Mouse (Mus musculus): ENCODE data around the gene Arid3b. TPM values are rescaled to one million over a fixed set of nuclear protein-coding genes. Genes with fewer than 3 reads are reported as not detected.
A peak's percentile ranks its signal among the peaks of the same experiment; 100 is the strongest.

Gene Arid3b
- total RNA-seq, 2 experiments from 2014 or later, result 10.9 to 14.8 TPM

DNA sequence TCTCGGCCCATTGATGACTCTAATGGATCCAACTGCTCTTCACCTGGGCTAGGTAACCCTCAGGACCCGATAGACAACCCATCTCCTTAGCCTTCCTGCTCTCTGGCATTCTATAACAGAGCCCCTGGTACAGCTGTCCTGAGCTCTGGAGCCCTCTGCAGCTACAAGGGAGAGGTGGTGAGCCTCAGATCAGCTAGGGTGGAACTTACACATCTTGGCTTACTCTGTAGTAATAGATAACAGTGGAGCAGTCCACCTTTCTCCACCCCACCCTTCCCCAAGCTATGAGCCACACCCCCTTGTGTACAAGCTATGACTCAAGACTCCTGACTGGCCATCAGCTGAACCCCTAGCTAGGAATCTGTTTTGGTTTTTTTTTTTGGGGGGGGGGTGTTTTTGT is 65.8 kb downstream of the Arid3b start:
- Histone ChIP-seq H3K4me3 (no peak overlapping the region), H3K27ac (no peak overlapping the region)
- DNase-seq (ENCODE audit: extremely low spot score in 1 of 2, low spot score in 2 of 2), result no peak
- no peak for TF ChIP-seq CTCF (IDR thresholded peaks at IDR 0.05)
- intact Hi-C loops (cut with DNase I), result no loop called here

DNA sequence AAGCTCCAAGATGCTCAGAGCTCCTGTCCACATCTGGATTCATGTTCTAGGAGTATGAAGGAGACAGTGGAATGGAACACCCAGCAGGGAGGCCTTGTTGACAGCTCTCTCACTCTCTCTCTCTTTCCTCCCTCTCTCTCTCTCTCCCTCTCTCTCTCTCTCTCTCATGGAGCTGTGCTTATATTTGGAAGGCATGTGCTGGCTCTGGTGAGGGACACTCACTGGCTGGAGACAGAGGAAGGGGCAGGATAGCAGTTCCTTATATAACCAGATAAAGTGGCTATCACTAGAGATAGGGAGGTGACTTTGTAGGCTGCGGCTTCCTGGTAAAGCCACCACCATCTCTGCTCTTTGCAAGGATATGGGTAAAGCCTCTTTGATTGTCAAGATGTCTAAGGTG is 66.4 kb downstream of the Arid3b start:
- TF ChIP-seq CTCF (IDR thresholded peaks at IDR 0.05), result no peak
- Histone ChIP-seq H3K4me3 (no peak overlapping the region), H3K27ac (no peak overlapping the region)
- DNase-seq (ENCODE audit: extremely low spot score in 1 of 2, low spot score in 2 of 2), result no peak
- intact Hi-C loops (cut with DNase I), result no loop called here

DNA sequence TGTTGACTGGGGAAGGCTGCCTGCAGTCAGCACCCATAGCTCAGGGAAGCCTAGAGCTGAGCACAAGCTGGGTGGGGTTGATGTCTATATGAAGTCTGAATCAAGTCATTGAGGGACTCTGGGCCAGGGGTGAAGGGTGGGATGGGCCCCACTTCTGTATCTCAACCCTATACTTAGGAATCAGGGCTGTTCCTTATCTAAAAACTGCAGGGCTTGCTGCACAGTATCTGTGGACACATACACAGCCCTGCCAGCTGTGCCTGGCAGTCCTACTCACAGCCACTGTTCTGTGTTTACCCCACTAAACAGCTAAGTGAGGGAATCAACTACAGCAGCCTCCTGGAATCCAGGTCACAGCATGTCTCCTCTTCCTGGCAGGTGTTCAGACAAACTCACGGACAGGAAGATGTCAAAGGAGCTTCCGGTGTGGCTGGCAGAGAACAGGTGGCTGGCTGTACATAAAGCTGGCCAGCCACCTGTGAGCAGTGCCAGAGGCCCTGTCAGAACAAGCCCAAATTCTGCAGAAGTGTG is 67.0 kb downstream of the Arid3b start:
- H3K27ac ChIP-seq, result no peak overlapping the region
- intact Hi-C loops (cut with DNase I), result loop anchor here (5.0 kb wide), 1 partner anchor 168 kb away; no protein-coding TSS in a partner anchor
- no peak for DNase-seq (ENCODE audit: extremely low spot score in 1 of 2, low spot score in 2 of 2)
- H3K4me3 ChIP-seq, result no peak overlapping the region
- no peak for TF ChIP-seq CTCF (IDR thresholded peaks at IDR 0.05)

DNA sequence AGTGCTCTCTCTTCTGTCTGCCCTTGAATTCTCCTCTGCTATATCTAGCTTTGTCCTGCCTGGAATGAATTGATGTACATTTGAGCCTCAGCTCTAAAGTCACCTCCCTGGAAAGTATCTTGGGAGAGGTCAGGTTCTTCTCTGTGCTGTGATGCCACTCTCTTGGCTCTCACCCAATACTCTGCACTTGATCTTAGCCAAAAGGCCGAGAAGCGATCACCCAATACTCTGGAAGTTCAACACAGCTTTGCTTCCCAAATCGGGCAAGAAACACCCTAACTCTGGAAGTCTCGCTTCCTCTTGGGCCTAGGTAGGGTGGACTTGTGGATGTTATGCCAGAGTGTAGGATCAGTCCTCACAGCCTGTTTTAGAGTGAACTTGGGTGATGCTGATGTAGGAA is 69.4 kb downstream of the Arid3b start:
- TF ChIP-seq CTCF (IDR thresholded peaks at IDR 0.05), result no peak
- no peak for DNase-seq (ENCODE audit: extremely low spot score in 1 of 2, low spot score in 2 of 2)
- H3K4me3 ChIP-seq, result no peak overlapping the region
- intact Hi-C loops (cut with DNase I), result loop anchor here (5.0 kb wide), 1 partner anchor 170 kb away; no protein-coding TSS in a partner anchor
- peak overlapping the region; percentile 100; the same call in 1 of the 2 replicates for H3K27ac ChIP-seq

DNA sequence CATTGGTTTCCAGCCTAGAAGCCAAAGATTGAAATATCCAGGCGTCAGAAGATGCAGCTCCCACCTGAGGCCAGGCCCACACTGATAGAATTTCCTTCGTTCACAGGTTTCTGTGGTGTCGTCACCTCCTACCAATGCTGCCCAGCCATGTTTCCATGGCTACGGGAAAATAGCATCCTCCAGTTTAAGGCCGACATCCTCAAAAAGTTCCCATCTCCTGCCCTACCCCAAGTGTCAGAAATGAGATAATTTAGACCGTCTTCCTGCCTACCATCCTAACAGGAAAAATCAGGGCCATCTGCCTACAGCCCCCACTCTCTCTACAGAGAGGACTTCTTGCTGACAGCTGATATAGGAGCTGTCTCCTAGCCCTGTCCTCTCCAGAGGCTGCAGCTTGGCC is 70.2 kb downstream of the Arid3b start:
- Histone ChIP-seq H3K4me3 (peak overlapping the region; percentile 59), H3K27ac (peak overlapping the region; percentile 100)
- peak in 1 of 2 experiments; percentile 40 for DNase-seq (ENCODE audit: extremely low spot score in 1 of 2, low spot score in 2 of 2)
- intact Hi-C loops (cut with DNase I), result loop anchor here (5.0 kb wide), 1 partner anchor 171 kb away; no protein-coding TSS in a partner anchor
- TF ChIP-seq CTCF (IDR thresholded peaks at IDR 0.05), result no peak

DNA sequence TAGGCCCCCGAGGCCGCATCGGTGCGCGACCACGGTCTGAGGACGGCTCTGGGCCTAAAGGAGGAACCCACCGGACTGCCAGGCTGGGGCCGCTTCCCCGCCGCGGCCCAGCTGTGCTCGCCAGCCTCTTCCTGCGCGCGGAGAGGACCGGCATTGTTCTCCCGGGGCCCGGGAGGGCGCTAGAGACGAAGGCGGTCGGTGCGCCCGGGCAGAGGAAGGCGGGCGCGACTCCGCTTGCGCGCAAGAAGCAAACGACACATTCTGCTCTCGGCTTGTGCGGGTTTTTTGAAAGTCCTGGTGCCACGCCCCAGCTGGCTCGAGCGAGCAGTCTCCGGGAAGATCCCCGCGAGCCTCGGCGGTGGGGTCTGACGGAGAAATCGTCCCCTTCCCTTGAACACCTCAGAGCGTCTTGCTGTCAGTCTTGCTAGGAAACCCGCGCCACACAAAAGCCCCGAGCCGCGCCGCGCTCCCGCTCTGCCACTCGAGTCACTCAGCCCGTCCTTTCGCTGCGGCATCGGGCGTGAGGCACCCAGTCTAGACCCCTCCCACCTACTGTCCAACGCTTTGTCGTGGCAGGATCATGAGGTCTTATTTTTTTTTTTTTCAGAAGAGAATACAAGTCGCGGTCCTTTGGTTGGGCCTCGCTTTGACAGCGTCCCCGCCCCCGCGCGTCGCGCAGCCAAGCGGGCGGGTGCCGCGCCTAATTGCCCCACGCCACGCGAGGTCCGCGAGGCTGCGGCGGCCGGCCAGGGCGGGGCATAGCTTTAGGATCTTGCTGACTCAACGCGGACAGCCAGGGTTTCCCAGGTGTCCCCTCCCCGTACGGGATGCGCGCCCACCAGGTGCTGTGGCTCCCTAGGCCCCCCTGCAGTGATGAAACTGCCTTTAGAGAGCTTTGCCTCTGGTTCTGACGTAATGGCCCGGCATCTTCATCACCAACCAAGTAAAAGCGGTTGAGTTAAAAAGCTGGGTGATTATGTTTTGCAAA is 70.9 kb downstream of the Arid3b start, which contains the start of gene Clk3:
Clk3 (minus strand) TSS at position 497 of the 988 bp plus-strand sequence.
- intact Hi-C loops (cut with DNase I), result loop anchor here (1.0 to 5.0 kb wide), 2 partner anchors 71 to 172 kb away; partner anchors contain the start of gene Arid3b
- H3K4me3 ChIP-seq, result peak within 1 kb of the TSS; percentile 59
- peak; percentile 75 to 77 for DNase-seq (ENCODE audit: extremely low spot score in 1 of 2, low spot score in 2 of 2)
- TF ChIP-seq CTCF (IDR thresholded peaks at IDR 0.05), result no peak; the same call in 1 of the 2 replicates
- H3K27ac ChIP-seq, result peak within 1 kb of the TSS; percentile 100

DNA sequence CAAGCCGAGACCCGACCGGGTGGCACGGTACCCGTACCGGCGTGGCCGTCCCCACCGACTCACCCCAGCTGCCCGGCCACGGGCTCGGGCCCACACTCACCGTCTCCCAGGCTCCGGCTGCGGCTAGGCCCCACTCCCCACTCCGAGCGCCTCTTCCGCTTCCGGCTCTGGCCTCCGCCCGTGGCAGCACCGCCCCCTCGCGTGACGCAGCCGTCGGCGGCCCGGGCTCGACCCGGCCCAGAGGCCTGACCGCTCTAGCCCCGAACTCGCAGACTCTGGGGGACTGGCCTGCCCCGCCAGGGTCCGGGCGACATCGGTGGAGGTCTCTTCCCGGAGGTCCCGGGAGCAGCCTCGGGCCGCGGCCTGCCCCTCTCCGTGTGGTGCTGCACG is 71.6 kb downstream of the Arid3b start:
- peak; percentile 93 to 95 for DNase-seq (ENCODE audit: extremely low spot score in 1 of 2, low spot score in 2 of 2)
- intact Hi-C loops (cut with DNase I), result loop anchor here (1.0 to 5.0 kb wide), 4 partner anchors 71 to 232 kb away; partner anchors contain the start of gene Arid3b
- TF ChIP-seq CTCF (IDR thresholded peaks at IDR 0.05), result no peak

DNA sequence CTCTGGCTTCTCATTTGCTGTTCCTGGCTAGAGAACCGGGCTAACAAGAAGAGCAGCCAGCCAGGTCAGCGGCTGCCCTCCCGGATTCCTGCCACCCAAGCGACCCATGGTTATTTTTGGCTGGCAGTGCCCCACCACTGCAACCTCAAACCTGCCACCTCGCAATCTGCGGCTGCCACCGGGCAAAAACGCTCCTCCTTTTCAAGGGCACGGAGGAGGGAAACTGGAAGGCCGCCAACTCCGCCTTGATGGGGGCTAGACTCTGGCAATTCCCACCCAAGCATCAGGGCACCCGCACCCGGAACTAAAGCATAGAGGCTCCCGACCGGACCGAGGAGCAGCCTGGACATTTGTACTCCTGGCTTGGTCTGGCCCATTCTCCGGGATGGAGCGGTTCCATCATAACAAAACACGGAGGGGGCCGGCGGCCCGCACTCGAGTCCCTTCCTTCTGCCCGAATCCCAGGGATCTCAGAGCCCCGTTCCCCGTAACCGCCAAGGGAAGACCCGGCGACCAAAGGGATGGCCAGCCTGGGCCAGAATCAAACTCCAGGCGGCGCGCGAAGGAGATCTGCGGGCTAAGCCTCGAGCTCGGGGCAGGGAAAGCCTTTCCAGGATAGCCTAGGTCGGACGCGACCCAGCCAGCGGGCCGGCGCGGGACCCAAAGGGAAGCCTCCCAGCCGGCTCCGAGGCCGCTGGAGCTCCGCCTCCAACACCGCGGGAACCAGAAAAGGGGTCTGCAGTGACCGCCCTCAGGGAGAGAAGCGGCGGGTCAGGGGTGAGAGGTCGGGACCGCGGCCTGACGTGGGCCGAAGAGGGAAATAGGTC is 72.2 kb downstream of the Arid3b start:
- H3K4me3 ChIP-seq, result peak overlapping the region; percentile 59
- TF ChIP-seq CTCF (IDR thresholded peaks at IDR 0.05), result no peak; the same call in 1 of the 2 replicates
- peak; percentile 79 for DNase-seq (ENCODE audit: extremely low spot score in 1 of 2, low spot score in 2 of 2)
- intact Hi-C loops (cut with DNase I), result loop anchor here (5.0 kb wide), 2 partner anchors 153 to 233 kb away; no protein-coding TSS in a partner anchor
- peak overlapping the region; percentile 100 for H3K27ac ChIP-seq

More for the DNA sequence above, 71.6 kb downstream of the Arid3b start:
- peak overlapping the region; percentile 100 for H3K27ac ChIP-seq
- H3K4me3 ChIP-seq, result peak overlapping the region; percentile 59

DNA sequence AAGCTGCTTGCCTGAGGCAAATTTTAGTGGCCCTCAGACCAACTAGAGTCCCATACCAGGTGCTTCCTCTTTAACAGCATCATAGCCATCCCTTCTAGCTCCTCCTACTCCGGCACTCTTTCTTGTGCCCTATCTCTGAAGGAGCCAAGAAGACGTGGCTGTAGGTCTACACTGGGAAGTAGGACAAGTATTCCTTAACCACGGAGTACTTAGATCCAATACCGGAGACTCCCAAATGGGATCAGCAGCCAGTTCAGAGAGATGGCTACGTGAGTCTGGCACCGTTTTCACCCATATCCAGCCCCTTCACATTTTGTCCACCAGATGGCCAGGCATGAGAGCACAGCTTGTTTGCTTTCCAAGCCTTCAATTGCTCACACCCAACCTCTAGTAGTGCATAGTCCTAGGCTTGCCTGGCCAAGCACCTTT is 74.0 kb downstream of the Arid3b start:
- H3K4me3 ChIP-seq, result peak overlapping the region; percentile 59
- H3K27ac ChIP-seq, result peak overlapping the region; percentile 100

DNA sequence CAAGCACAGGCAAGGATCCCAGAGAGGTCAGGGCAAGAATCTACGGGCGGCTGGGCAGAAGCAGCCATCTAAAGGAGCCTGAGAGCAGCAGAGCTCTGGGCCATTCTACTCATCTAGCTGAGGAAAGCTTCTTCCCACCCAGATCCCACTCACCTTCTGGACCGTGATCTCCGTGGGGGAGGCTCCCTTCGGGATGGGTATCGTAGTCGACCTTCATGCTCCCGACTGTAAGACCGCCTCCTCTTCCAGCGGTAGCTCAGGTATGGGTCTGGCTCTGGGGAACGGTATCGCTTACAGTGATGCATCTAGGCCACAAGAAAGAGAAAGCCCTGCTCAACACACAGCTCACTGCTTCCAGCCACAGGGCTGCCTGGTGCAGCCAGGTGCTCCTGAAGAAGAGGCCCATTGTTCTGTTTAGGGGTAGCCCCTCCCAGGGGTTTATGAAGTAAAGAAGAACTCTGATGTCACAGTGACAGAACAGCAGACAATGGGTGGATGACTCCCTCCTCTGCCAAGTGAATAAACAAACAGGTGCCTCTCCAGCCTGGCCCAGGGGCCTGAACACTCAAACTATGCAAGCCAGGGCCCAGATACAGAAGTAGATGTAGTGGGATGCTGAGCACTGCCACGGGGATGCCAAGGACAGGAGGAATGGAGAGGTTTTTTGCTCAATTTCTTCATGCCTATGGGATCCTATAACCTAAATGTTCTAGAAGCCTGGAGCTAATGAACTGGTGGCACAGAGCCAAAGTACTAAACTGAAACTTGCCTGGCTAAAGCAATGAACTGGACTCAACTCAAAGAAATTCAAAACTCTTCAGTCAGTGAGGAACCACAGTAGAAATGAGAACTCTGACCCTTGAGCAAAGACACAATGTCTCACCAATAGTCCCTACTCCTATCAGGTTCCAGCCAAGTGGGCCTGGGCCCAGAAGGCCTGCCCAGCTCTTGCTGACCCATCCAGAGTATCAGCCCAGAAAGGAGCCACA is 74.7 kb downstream of the Arid3b start:
- intact Hi-C loops (cut with DNase I), result loop anchor here (5.0 kb wide), 2 partner anchors 155 to 235 kb away; no protein-coding TSS in a partner anchor
- H3K4me3 ChIP-seq, result peak overlapping the region; percentile 59
- no peak for DNase-seq (ENCODE audit: extremely low spot score in 1 of 2, low spot score in 2 of 2)
- no peak for TF ChIP-seq CTCF (IDR thresholded peaks at IDR 0.05)
- peak overlapping the region; percentile 100 for H3K27ac ChIP-seq

More for the DNA sequence above, 74.0 kb downstream of the Arid3b start:
- peak; percentile 56 for TF ChIP-seq CTCF (IDR thresholded peaks at IDR 0.05)
- intact Hi-C loops (cut with DNase I), result loop anchor here (5.0 kb wide), 2 partner anchors 155 to 235 kb away; no protein-coding TSS in a partner anchor
- DNase-seq (ENCODE audit: extremely low spot score in 1 of 2, low spot score in 2 of 2), result no peak
